Mouse (Mus musculus) bone marrow macrophage, adult 2 months (primary cell): ENCODE measurements around the gene Cul3.

Experiments
- CTCF ChIP-seq: IDR thresholded peaks from 2 replicates; pipeline ENCODE4 v1.5.1; 2012; ENCODE audit warnings: low read depth, mild to moderate bottlenecking, low read length, moderate library complexity
- POLR2A ChIP-seq: IDR thresholded peaks from 2 replicates; pipeline ENCODE4 v1.6.1; 2012; ENCODE audit warnings: mild to moderate bottlenecking, low read depth, low read length, borderline replicate concordance

DNA sequence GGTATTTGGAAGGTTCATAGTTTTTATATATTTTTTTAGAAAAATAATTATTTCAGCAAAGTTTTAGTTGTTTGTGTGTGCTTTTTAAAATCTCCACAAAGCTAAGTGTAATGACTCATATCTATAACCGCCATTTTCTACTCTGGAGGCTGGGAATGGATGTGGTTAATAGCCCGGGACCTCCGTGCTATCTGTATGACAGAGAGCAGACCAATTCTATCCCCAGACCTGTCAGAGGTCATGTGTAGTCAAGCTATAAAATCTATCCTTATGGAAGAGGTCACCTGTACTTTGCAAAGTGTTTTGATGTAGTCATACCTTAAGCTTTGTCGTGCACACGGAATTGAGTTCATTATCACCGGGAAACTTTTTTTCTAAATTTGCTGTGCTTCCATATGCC is 98.7 kb downstream of the Cul3 start:
- no peak for TF ChIP-seq CTCF
- TF ChIP-seq POLR2A, result no peak
